In the genomic region with DNA sequence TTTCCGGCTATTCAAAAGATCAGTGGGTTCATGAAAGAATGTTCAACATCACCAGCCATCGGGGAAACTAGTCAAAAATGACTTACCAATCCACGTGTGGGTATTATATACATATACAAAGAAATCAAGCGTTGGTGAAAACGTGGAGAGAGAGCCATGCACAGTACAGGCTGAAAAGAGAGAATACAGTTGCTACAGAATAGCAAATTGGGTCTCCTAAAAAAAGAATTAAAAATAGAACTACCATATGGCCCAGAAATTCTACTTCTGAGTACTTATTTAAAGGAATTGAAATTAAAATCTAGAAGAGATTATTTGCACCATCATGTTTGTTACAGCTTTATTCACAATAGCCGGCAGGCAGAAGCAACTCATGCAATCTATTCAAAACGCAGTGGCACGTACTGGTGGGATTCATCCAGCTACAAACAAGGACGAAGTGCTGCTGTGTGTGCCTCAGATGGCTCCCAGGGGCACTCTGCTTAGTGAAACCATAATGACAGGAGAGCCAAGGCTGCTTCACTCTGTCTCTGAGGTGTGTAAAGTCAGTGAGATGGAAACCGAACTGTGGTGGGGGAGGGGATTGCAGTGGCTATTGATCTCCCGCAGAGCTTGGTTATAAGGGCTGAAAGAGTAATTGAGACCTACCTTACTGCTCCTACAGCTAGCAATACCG, we compare ENCODE assay signal across 17 mouse cellular contexts. TPM values are rescaled to one million over a fixed set of nuclear protein-coding genes. Genes with fewer than 3 reads are reported as not detected.
DNase-seq lines count a peak whose midpoint lies in the region; ATAC-seq and TF ChIP-seq lines count a peak whose summit lies in the region.
"Had no signal": no experiment of that assay in that cellular context is flagged by ENCODE, and none has a peak within 500 bp of the region (broad histone marks: within the 10 kb centered on the region; RNA-seq: fewer than 3 reads in every experiment).

No protein-coding gene starts in this region.

- no peak for TF ChIP-seq CTCF in forebrain, postnatal 0 days (IDR thresholded peaks at IDR 0.05; ENCODE audit: low read depth)

- WGBS in forebrain, postnatal 0 days: 37% methylated on average over 12 of the region's 12 CpGs
- 64% methylated on average over 12 of the region's 12 CpGs for WGBS in forebrain, embryonic 10.5 days
- 58% methylated on average over 12 of the region's 12 CpGs for WGBS in hindbrain, embryonic 10.5 days
- 56% methylated on average over 12 of the region's 12 CpGs for WGBS in midbrain, embryonic 12.5 days

- 0 out of 2 replicates have a peak, but pooled peaks cover 3% of the 10 kb centered on the region for H3K4me1 ChIP-seq in forebrain, postnatal 0 days (ENCODE audit: insufficient read depth)
- peaks cover 26% of the 10 kb centered on the region for H3K4me1 ChIP-seq in forebrain, embryonic 10.5 days
- H3K4me1 ChIP-seq in hindbrain, embryonic 10.5 days (replicated peaks): peaks cover 22% of the 10 kb centered on the region
- peaks cover 3% of the 10 kb centered on the region; the same call in 1 of the 2 replicates for H3K4me1 ChIP-seq in midbrain, embryonic 12.5 days
- H3K4me1 ChIP-seq: liver, embryonic 12.5 days had no signal

- peak overlapping the region; percentile 45; the same call in 1 of the 2 replicates for H3K27ac ChIP-seq in forebrain, postnatal 0 days (ENCODE audit: low read depth, low read length)
- H3K27ac ChIP-seq in forebrain, embryonic 10.5 days: no peak overlapping the region
- H3K27ac ChIP-seq in hindbrain, embryonic 10.5 days: 0 out of 2 replicates have a peak overlapping the region, but pooled peaks have one; percentile 23
- peak overlapping the region; percentile 30; the same call in 1 of the 2 replicates for H3K27ac ChIP-seq in midbrain, embryonic 12.5 days (replicated peaks)
- H3K27ac ChIP-seq: liver, embryonic 12.5 days had no signal

- no peak overlapping the region for H3K9ac ChIP-seq in forebrain, postnatal 0 days
- H3K9ac ChIP-seq in midbrain, embryonic 12.5 days (replicated peaks): no peak overlapping the region
- H3K9ac ChIP-seq: liver, embryonic 12.5 days had no signal

- H3K27me3 ChIP-seq in forebrain, postnatal 0 days (ENCODE audit: insufficient read depth, low read length): no peaks in the 10 kb centered on the region
- no peaks in the 10 kb centered on the region for H3K27me3 ChIP-seq in forebrain, embryonic 10.5 days (ENCODE audit: poor library complexity, severe bottlenecking)
- H3K27me3 ChIP-seq in hindbrain, embryonic 10.5 days (ENCODE audit: insufficient read depth, poor library complexity, severe bottlenecking): no peaks in the 10 kb centered on the region
- H3K27me3 ChIP-seq in midbrain, embryonic 12.5 days: no peaks in the 10 kb centered on the region

- H3K9me3 ChIP-seq in forebrain, postnatal 0 days (ENCODE audit: low read length): no peaks in the 10 kb centered on the region
- no peaks in the 10 kb centered on the region for H3K9me3 ChIP-seq in forebrain, embryonic 10.5 days
- H3K9me3 ChIP-seq in hindbrain, embryonic 10.5 days: no peaks in the 10 kb centered on the region
- no peaks in the 10 kb centered on the region for H3K9me3 ChIP-seq in midbrain, embryonic 12.5 days
- H3K9me3 ChIP-seq: liver, embryonic 12.5 days had no signal

- H3K4me3 ChIP-seq in forebrain, postnatal 0 days (ENCODE audit: low read depth, low read length): no peak overlapping the region
- no peak overlapping the region for H3K4me3 ChIP-seq in forebrain, embryonic 10.5 days
- H3K4me3 ChIP-seq in hindbrain, embryonic 10.5 days: no peak overlapping the region
- no peak overlapping the region for H3K4me3 ChIP-seq in midbrain, embryonic 12.5 days
- H3K4me3 ChIP-seq: erythroblast, embryonic 14.5 days; liver, embryonic 12.5 days had no signal

- DNase-seq in forebrain, postnatal 0 days: peak; percentile 33
- no peak for DNase-seq in forebrain, embryonic 10.5 days (ENCODE audit: extremely low spot score, low spot score)
- peak; percentile 15 for DNase-seq in hindbrain, embryonic 10.5 days (ENCODE audit: low spot score)
- peak; percentile 52 for DNase-seq in retina, postnatal 1 day
- no peak for DNase-seq in lung, postnatal 25 days (ENCODE audit: low spot score)
- DNase-seq in layer of hippocampus, adult 9-11 months: no peak
- DNase-seq: cerebellum, postnatal 36 days; heart, adult 18-20 months; kidney, postnatal 4 days; lung, postnatal 14 days; right cerebral cortex, adult 18-20 months; thymus, adult 18-20 months had no signal

- no peak for ATAC-seq in forebrain, postnatal 0 days
- ATAC-seq in midbrain, embryonic 12.5 days (ENCODE audit: low FRiP score, low read depth): no peak
- ATAC-seq: intestine, embryonic 16.5 days; liver, embryonic 12.5 days had no signal

- no peak overlapping the region for H3K4me2 ChIP-seq in forebrain, postnatal 0 days (ENCODE audit: low read depth)
- H3K4me2 ChIP-seq in midbrain, embryonic 12.5 days (replicated peaks): no peak overlapping the region
- H3K4me2 ChIP-seq: liver, embryonic 12.5 days had no signal

- H3K36me3 ChIP-seq in forebrain, postnatal 0 days (ENCODE audit: insufficient read depth): no peaks in the 10 kb centered on the region
- H3K36me3 ChIP-seq in forebrain, embryonic 10.5 days (replicated peaks): no peaks in the 10 kb centered on the region
- no peaks in the 10 kb centered on the region for H3K36me3 ChIP-seq in hindbrain, embryonic 10.5 days
- H3K36me3 ChIP-seq in midbrain, embryonic 12.5 days: no peaks in the 10 kb centered on the region
- H3K36me3 ChIP-seq: liver, embryonic 12.5 days had no signal

RNA-seq across cellular contexts. Expression of gene Rnf112, which starts 19.1 kb away (rescaled TPM):
- 85.9 and 91.3 TPM in 2 replicates for total RNA-seq in forebrain, postnatal 0 days (2014; rRNA removed)
- polyA plus RNA-seq in forebrain, postnatal 0 days (2015; fragmentation: Nextera tagmentation; extraction: Ambion mirVana): 17.4 and 27.3 TPM in 2 replicates
- 0.26 and 0.36 TPM in 2 replicates for polyA plus RNA-seq in forebrain, embryonic 10.5 days (2016; fragmentation: Nextera tagmentation; extraction: Ambion mirVana)
- polyA plus RNA-seq in hindbrain, embryonic 10.5 days (2016; fragmentation: Nextera tagmentation; extraction: Ambion mirVana): 0.62 and 1.1 TPM in 2 replicates
- 4.8 and 6.6 TPM in 2 replicates for polyA plus RNA-seq in midbrain, embryonic 12.5 days (2016; fragmentation: Nextera tagmentation; extraction: Ambion mirVana)
- polyA plus RNA-seq: erythroblast, embryonic 14.5 days; heart, postnatal 0 days had no signal

RNA-seq across cellular contexts. Expression of gene Mfap4, which starts 50.4 kb away (rescaled TPM):
- 8.0 and 17.4 TPM in 2 replicates for total RNA-seq in forebrain, postnatal 0 days (2014; rRNA removed)
- polyA plus RNA-seq in forebrain, postnatal 0 days (2015; fragmentation: Nextera tagmentation; extraction: Ambion mirVana): 19.6 and 23.0 TPM in 2 replicates
- 50.9 and 53.9 TPM in 2 replicates for polyA plus RNA-seq in forebrain, embryonic 10.5 days (2016; fragmentation: Nextera tagmentation; extraction: Ambion mirVana)
- 78.2 and 88.3 TPM in 2 replicates for polyA plus RNA-seq in hindbrain, embryonic 10.5 days (2016; fragmentation: Nextera tagmentation; extraction: Ambion mirVana)
- polyA plus RNA-seq in midbrain, embryonic 12.5 days (2016; fragmentation: Nextera tagmentation; extraction: Ambion mirVana): 61.5 and 83.2 TPM in 2 replicates
- polyA plus RNA-seq: erythroblast, embryonic 14.5 days had no signal

RNA-seq across cellular contexts. Expression of gene Slc47a1, which starts 56.6 kb away (rescaled TPM):
- total RNA-seq in forebrain, postnatal 0 days (2014; rRNA removed): 1.5 and 2.3 TPM in 2 replicates
- 0.75 and 1.3 TPM in 2 replicates for polyA plus RNA-seq in forebrain, postnatal 0 days (2015; fragmentation: Nextera tagmentation; extraction: Ambion mirVana)
- 0.17 TPM in 1 of 2 replicates, not detected in the other for polyA plus RNA-seq in forebrain, embryonic 10.5 days (2016; fragmentation: Nextera tagmentation; extraction: Ambion mirVana)
- polyA plus RNA-seq in hindbrain, embryonic 10.5 days (2016; fragmentation: Nextera tagmentation; extraction: Ambion mirVana): 0.05 and 0.10 TPM in 2 replicates
- polyA plus RNA-seq in midbrain, embryonic 12.5 days (2016; fragmentation: Nextera tagmentation; extraction: Ambion mirVana): not detected in 2 replicates
- polyA plus RNA-seq: erythroblast, embryonic 14.5 days had no signal

RNA-seq across cellular contexts. Expression of gene Mapk7, which starts 59.4 kb away (rescaled TPM):
- total RNA-seq in forebrain, postnatal 0 days (2014; rRNA removed): 45.9 and 50.3 TPM in 2 replicates
- 53.6 and 58.5 TPM in 2 replicates for polyA plus RNA-seq in forebrain, postnatal 0 days (2015; fragmentation: Nextera tagmentation; extraction: Ambion mirVana)
- polyA plus RNA-seq in forebrain, embryonic 10.5 days (2016; fragmentation: Nextera tagmentation; extraction: Ambion mirVana): 82.8 and 84.4 TPM in 2 replicates
- 99.5 and 107 TPM in 2 replicates for polyA plus RNA-seq in hindbrain, embryonic 10.5 days (2016; fragmentation: Nextera tagmentation; extraction: Ambion mirVana)
- polyA plus RNA-seq in midbrain, embryonic 12.5 days (2016; fragmentation: Nextera tagmentation; extraction: Ambion mirVana): 94.2 and 100 TPM in 2 replicates

Comparison
In these comparisons a context has a peak if more than half of its experiments do, and no peak if none do; other contexts are left out.
1. DNase-seq: peak in forebrain, postnatal 0 days (single experiment), hindbrain, embryonic 10.5 days (single experiment) and retina, postnatal 1 day (single experiment); none in forebrain, embryonic 10.5 days (single experiment), lung, postnatal 25 days (single experiment) and layer of hippocampus, adult 9-11 months (single experiment).